Mouse (Mus musculus) large intestine, adult 2 months (tissue): ENCODE measurements around the gene Ntsr1. TPM values are rescaled to one million over a fixed set of nuclear protein-coding genes. Genes with fewer than 3 reads are reported as not detected.

Experiments used
- DNase-seq: peaks from one replicate; pipeline ENCODE4 v3.0.0-alpha.2; 2012; ENCODE audit warnings: low read depth, low spot score
- WGBS: fragments of 180-500 bp; shearing (Covaris S2); methylation state at CpG from one replicate; pipeline ENCODE4 v1.1.7; 2018; 5-methylcytosine and 5-hydroxymethylcytosine counted together
- polyA plus RNA-seq: library from polyadenylated mRNA; depleted of rRNA; stranded (reverse); fragments of >200 nt; gene quantifications from 2 replicates; pipeline ENCODE4 v1.2.3, GENCODE M21; 2012; rRNA removed

Ntsr1 gene
- 0.72 and 0.92 TPM in 2 replicates for polyA plus RNA-seq

GRCm38 (mm10) chr2:180499741-180500140 lies at the start of gene Ntsr1:
Gene Ntsr1 (plus strand): TSS chr2:180499976.
- no peak for DNase-seq
- under 1% methylated on average over 30 of the region's 30 CpGs for WGBS

- 80% methylated on average over 5 of the region's 5 CpGs for WGBS
- no peak for DNase-seq
Measured at GRCm38 (mm10) chr2:180450529-180450928, 49.2 kb upstream of the Ntsr1 start.

GRCm38 (mm10) chr2:180455723-180456698 lies 43.8 kb upstream of the Ntsr1 start, which contains the start of gene Slco4a1:
Gene Slco4a1 (plus strand): TSS chr2:180456245.
- 2% methylated on average over 65 of the region's 65 CpGs for WGBS
- DNase-seq: peak; percentile 86

- 1% methylated on average over 28 of the region's 28 CpGs for WGBS
- no peak for DNase-seq
Measured at GRCm38 (mm10) chr2:180456705-180457104, 43.1 kb upstream of the Ntsr1 start.

GRCm38 (mm10) chr2:180457680-180458079 lies 42.1 kb upstream of the Ntsr1 start:
- WGBS: 56% methylated on average over 2 of the region's 2 CpGs
- no peak for DNase-seq

- WGBS: 91% methylated on average over 4 of the region's 4 CpGs
- no peak for DNase-seq
Measured at GRCm38 (mm10) chr2:180459437-180459836, 40.3 kb upstream of the Ntsr1 start.

GRCm38 (mm10) chr2:180460801-180461200 lies 39.0 kb upstream of the Ntsr1 start:
- 33% methylated on average over 8 of the region's 8 CpGs for WGBS
- DNase-seq: peak; percentile 37

GRCm38 (mm10) chr2:180462593-180462992 lies 37.2 kb upstream of the Ntsr1 start:
- no peak for DNase-seq
- WGBS: 72% methylated on average over 8 of the region's 8 CpGs

- 91% methylated on average over 7 of the region's 7 CpGs for WGBS
- no peak for DNase-seq
Measured at GRCm38 (mm10) chr2:180466505-180466904, 33.3 kb upstream of the Ntsr1 start.

- 93% methylated on average over 8 of the region's 8 CpGs for WGBS
- DNase-seq: no peak
Measured at GRCm38 (mm10) chr2:180468871-180469270, 30.9 kb upstream of the Ntsr1 start.

- 65% methylated on average over 9 of the region's 9 CpGs for WGBS
- DNase-seq: no peak
Measured at GRCm38 (mm10) chr2:180469768-180470167, 30.0 kb upstream of the Ntsr1 start.

- no peak for DNase-seq
- WGBS: 22% methylated on average over 21 of the region's 21 CpGs
Measured at GRCm38 (mm10) chr2:180472306-180473079, 27.3 kb upstream of the Ntsr1 start.

- 55% methylated on average over 7 of the region's 7 CpGs for WGBS
- no peak for DNase-seq
Measured at GRCm38 (mm10) chr2:180473080-180473440, 26.7 kb upstream of the Ntsr1 start.

GRCm38 (mm10) chr2:180474864-180475263 lies 24.9 kb upstream of the Ntsr1 start:
- no peak for DNase-seq
- 90% methylated on average over 3 of the region's 3 CpGs for WGBS

- DNase-seq: no peak
- 13% methylated on average over 16 of the region's 16 CpGs for WGBS
Measured at GRCm38 (mm10) chr2:180482274-180482673, 17.5 kb upstream of the Ntsr1 start.

GRCm38 (mm10) chr2:180484882-180485281 lies 14.9 kb upstream of the Ntsr1 start:
- 64% methylated on average over 4 of the region's 4 CpGs for WGBS
- no peak for DNase-seq

GRCm38 (mm10) chr2:180485306-180485705 lies 14.5 kb upstream of the Ntsr1 start:
- whole genome bisulfite sequencing: 70% methylated on average over 3 of the region's 3 CpGs
- DNase-seq: no peak

- 27% methylated on average over 17 of the region's 17 CpGs for WGBS
- no peak for DNase-seq
Measured at GRCm38 (mm10) chr2:180488210-180488751, 11.5 kb upstream of the Ntsr1 start.

- DNase-seq: no peak
Measured at GRCm38 (mm10) chr2:180495906-180496305, 3.9 kb upstream of the Ntsr1 start.

GRCm38 (mm10) chr2:180500726-180501125 lies 950 bp downstream of the Ntsr1 start:
- no peak for DNase-seq
- WGBS: 51% methylated on average over 13 of the region's 13 CpGs

More at GRCm38 (mm10) chr2:180495906-180496305, 3.9 kb upstream of the Ntsr1 start:
- 56% methylated on average over 8 of the region's 8 CpGs for WGBS
